Mouse (Mus musculus) ES-Bruce4 (cell line): ENCODE data around the gene Med29. TPM values are rescaled to one million over a fixed set of nuclear protein-coding genes. Genes with fewer than 3 reads are reported as not detected.
A peak's percentile ranks its signal among the peaks of the same experiment; 100 is the strongest.
"Not testable (repeated sequence)": the region's sequence is repeated elsewhere in the genome, so short reads cannot be mapped to it uniquely, and the experiment has no call there.

ENCODE experiments used
- H3K27ac ChIP-seq: 2 replicates; pipeline ENCODE4 v1.5.1; 2012; ENCODE audit warnings: low read length, inconsistent platforms; ENCODE audit not compliant: insufficient read depth
- H3K27me3 ChIP-seq: 2 replicates; pipeline ENCODE4 v1.6.1; 2012; ENCODE audit warnings: mild to moderate bottlenecking, low read length, inconsistent platforms; ENCODE audit not compliant: control insufficient read depth, poor library complexity, insufficient read depth, severe bottlenecking
- H3K36me3 ChIP-seq: 2 replicates; pipeline ENCODE4 v1.6.1; 2012; ENCODE audit warnings: inconsistent platforms, mild to moderate bottlenecking, low read length, moderate library complexity; ENCODE audit not compliant: control insufficient read depth, poor library complexity, insufficient read depth, severe bottlenecking
- H3K4me1 ChIP-seq: one replicate; pipeline ENCODE4 v1.8.1; 2011; ENCODE audit warnings: low read length; ENCODE audit not compliant: control insufficient read depth, insufficient read depth
- H3K4me3 ChIP-seq: 2 replicates; pipeline ENCODE4 v1.5.1; 2011; ENCODE audit warnings: low read depth, mild to moderate bottlenecking, low read length
- H3K9ac ChIP-seq: 2 replicates; pipeline ENCODE4 v1.6.1; 2012; ENCODE audit warnings: low read depth, mild to moderate bottlenecking, inconsistent platforms; ENCODE audit not compliant: poor library complexity, severe bottlenecking
- H3K9me3 ChIP-seq: replicated peaks from 2 replicates; pipeline ENCODE4 v1.6.1; 2012; ENCODE audit warnings: mild to moderate bottlenecking, low read length, inconsistent platforms; ENCODE audit not compliant: control insufficient read depth, poor library complexity, insufficient read depth, severe bottlenecking
- CTCF ChIP-seq: IDR thresholded peaks from one replicate; pipeline ENCODE4 v1.8.1; 2011; ENCODE audit warnings: low read depth, low read length
- EP300 ChIP-seq: IDR thresholded peaks from 2 replicates; pipeline ENCODE4 v1.6.1; 2011; ENCODE audit warnings: low read depth, low read length; ENCODE audit not compliant: insufficient read depth
- POLR2A ChIP-seq: IDR thresholded peaks from one replicate; pipeline ENCODE4 v1.8.1; 2011; ENCODE audit warnings: low read length; ENCODE audit not compliant: insufficient read depth
- polyA plus RNA-seq: library from polyadenylated mRNA; stranded (reverse); fragments of >200 nt; gene quantifications from 2 replicates; pipeline ENCODE4 v1.2.4, GENCODE M21; 2011; ENCODE audit warnings: low read depth; ENCODE audit not compliant: missing spikeins, insufficient read depth, insufficient read length

Med29 gene
- polyA plus RNA-seq, 1 experiment: 18.1 TPM

- Histone ChIP-seq H3K27me3 (no peaks in the 10 kb centered on the region), H3K9ac (no peak overlapping the region), H3K36me3 (peaks cover 63% of the 10 kb centered on the region), H3K4me3 (no peak overlapping the region), H3K27ac (no peak overlapping the region), H3K9me3 (no peaks in the 10 kb centered on the region), H3K4me1 (no peaks in the 10 kb centered on the region)
- TF ChIP-seq EP300 (no peak), POLR2A (no peak), CTCF (no peak)
Observed at GRCm38 (mm10) chr7:28401030-28401429, 8.5 kb upstream of the Med29 start.

DNA sequence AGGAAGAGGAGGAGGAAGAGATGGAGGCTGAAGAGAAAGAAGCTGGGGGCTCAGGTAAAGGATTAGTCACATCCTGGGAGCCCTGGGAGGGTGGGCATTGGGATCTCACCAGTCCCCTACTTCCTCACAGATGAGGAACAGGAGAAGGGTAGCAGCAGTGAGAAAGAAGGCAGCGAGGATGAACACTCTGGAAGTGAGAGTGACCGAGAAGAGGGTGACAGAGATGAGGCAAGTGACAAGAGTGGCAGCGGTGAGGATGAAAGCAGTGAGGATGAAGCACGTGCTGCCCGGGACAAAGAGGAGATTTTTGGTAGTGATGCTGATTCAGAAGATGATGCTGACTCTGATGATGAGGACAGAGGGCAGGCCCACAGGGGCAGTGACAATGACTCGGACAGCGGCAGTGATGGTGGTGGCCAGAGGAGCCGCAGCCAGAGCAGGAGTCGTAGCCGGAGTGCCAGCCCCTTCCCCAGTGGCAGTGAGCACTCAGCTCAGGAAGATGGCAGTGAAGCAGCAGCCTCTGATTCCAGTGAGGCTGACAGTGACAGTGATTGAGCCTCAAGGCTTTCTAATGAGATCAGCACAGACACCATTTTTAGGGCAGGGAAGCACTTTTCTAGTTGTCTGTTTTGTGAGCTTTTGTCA, 6.3 kb upstream of the Med29 start:
- Histone ChIP-seq H3K36me3 (peaks cover 52% of the 10 kb centered on the region), H3K27ac (no peak overlapping the region), H3K4me3 (no peak overlapping the region), H3K9me3 (no peaks in the 10 kb centered on the region), H3K4me1 (no peaks in the 10 kb centered on the region), H3K9ac (no peak overlapping the region), H3K27me3 (no peaks in the 10 kb centered on the region)
- TF ChIP-seq POLR2A: no peak
- no peak for TF ChIP-seq EP300
- no peak for TF ChIP-seq CTCF

- H3K27me3 ChIP-seq: no peaks in the 10 kb centered on the region
- H3K9ac ChIP-seq: no peak overlapping the region
- H3K4me1 ChIP-seq: no peaks in the 10 kb centered on the region
- TF ChIP-seq CTCF (no peak), EP300 (no peak), POLR2A (no peak)
- no peaks in the 10 kb centered on the region for H3K9me3 ChIP-seq
- no peak overlapping the region for H3K27ac ChIP-seq
- H3K4me3 ChIP-seq: no peak overlapping the region
- peaks cover 43% of the 10 kb centered on the region for H3K36me3 ChIP-seq
Observed at GRCm38 (mm10) chr7:28398000-28398399, 5.5 kb upstream of the Med29 start.

DNA sequence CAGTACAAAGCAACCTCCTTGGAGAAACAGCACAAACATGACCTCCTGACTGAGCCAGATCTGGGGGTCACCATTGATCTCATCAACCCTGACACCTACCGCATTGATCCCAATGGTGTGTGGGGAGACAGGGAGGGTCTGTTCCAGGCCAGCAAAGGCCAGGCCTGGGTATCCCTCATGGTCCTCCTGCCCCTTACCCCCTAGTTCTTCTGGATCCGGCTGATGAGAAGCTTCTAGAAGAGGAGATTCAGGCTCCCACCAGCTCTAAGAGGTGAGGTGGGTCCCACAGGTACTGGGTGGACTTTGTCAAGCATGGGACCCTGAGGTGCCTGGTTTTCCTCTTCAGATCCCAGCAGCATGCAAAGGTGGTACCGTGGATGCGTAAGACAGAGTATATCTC, 2.9 kb upstream of the Med29 start:
- Histone ChIP-seq H3K4me3 (no peak overlapping the region), H3K9ac (no peak overlapping the region), H3K27ac (no peak overlapping the region), H3K4me1 (no peaks in the 10 kb centered on the region), H3K9me3 (no peaks in the 10 kb centered on the region), H3K36me3 (peaks cover 37% of the 10 kb centered on the region), H3K27me3 (no peaks in the 10 kb centered on the region)
- TF ChIP-seq EP300: no peak
- no peak for TF ChIP-seq CTCF
- no peak for TF ChIP-seq POLR2A

- Histone ChIP-seq H3K27me3 (no peaks in the 10 kb centered on the region), H3K9ac (peak overlapping the region; percentile 63), H3K4me1 (no peaks in the 10 kb centered on the region), H3K36me3 (peaks cover 31% of the 10 kb centered on the region), H3K4me3 (peak overlapping the region; percentile 70), H3K27ac (no peak overlapping the region), H3K9me3 (no peaks in the 10 kb centered on the region)
- TF ChIP-seq EP300 (no peak), POLR2A (no peak), CTCF (no peak)
Observed at GRCm38 (mm10) chr7:28393272-28393951, 904 bp upstream of the Med29 start.

DNA sequence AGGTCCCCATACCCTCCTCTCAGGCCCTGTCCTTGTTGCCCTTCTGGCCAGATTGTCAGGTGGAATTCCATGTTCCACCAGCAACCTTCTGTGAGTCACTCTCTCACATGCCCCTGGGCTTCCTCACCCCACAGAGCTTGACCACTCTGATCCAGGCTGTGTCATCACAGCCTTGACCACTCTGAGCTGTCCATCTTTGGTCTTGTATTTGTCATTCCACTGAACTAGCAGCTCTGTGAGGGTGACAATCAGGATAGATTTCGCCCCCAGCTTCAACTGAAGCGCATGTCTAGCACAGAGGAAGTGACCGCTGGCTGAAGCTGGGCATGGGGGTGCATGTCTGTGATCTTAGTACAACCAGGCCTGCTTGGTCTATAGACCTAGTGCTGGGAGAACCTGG, 2.2 kb downstream of the Med29 start:
- no peak for TF ChIP-seq POLR2A
- no peak for TF ChIP-seq CTCF
- TF ChIP-seq EP300: no peak
- H3K36me3 ChIP-seq: peaks cover 7% of the 10 kb centered on the region
- no peaks in the 10 kb centered on the region for H3K4me1 ChIP-seq
- no peak overlapping the region for H3K4me3 ChIP-seq
- H3K9me3 ChIP-seq: no peaks in the 10 kb centered on the region
- H3K9ac ChIP-seq: no peak overlapping the region
- no peak overlapping the region for H3K27ac ChIP-seq
- H3K27me3 ChIP-seq: no peaks in the 10 kb centered on the region

DNA sequence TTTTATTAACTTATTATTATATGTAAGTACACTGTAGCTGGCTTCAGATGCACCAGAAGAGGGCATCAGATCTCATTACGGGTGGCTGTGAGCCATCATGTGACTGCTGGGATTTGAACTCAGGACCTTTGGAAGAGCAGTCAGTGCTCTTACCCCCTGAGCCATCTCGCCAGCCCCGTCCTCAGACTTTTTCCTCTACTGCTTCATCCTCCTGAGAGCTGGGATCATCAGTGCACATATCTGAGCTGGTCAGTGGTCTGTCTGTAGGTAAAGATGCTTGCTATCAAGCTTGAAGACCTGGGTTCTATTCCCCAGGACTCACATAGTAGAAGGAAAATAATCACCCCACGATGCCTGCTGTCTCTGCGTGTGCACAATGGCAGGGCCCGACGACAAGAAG, 5.1 kb downstream of the Med29 start:
- H3K27me3 ChIP-seq, H3K9me3 ChIP-seq, H3K36me3 ChIP-seq, H3K9ac ChIP-seq, H3K4me1 ChIP-seq, H3K4me3 ChIP-seq, H3K27ac ChIP-seq: not testable (repeated sequence)

GRCm38 (mm10) chr7:28386877-28387276, 5.6 kb downstream of the Med29 start:
- H3K9ac ChIP-seq, H3K36me3 ChIP-seq: not testable (repeated sequence)

More at GRCm38 (mm10) chr7:28386877-28387276, 5.6 kb downstream of the Med29 start:
- not testable (repeated sequence) for H3K9me3 ChIP-seq, H3K27me3 ChIP-seq, H3K27ac ChIP-seq, H3K4me3 ChIP-seq, H3K4me1 ChIP-seq
